ENCODE assay signal across 24 mouse cellular contexts in genomic region chr9:111352646-111353045, GRCm38 (mm10). TPM values are rescaled to one million over a fixed set of nuclear protein-coding genes. Genes with fewer than 3 reads are reported as not detected.
DNase-seq lines count a peak whose midpoint lies in the region; ATAC-seq and TF ChIP-seq lines count a peak whose summit lies in the region.
"Had no signal": no experiment of that assay in that cellular context is flagged by ENCODE, and none has a peak within 500 bp of the region (broad histone marks: within the 10 kb centered on the region; RNA-seq: fewer than 3 reads in every experiment).

No protein-coding gene starts in this region.

- WGBS in forebrain, postnatal 0 days: 81% methylated on average over 3 of the region's 3 CpGs
- WGBS in liver, postnatal 0 days (ENCODE audit: insufficient replicate concordance): 64% methylated on average over 3 of the region's 3 CpGs

- no peak for TF ChIP-seq CTCF in forebrain, postnatal 0 days (IDR thresholded peaks at IDR 0.05; ENCODE audit: low read depth)
- TF ChIP-seq CTCF in liver, postnatal 0 days (IDR thresholded peaks at IDR 0.05; ENCODE audit: low read depth): no peak

- no peaks in the 10 kb centered on the region for H3K36me3 ChIP-seq in forebrain, postnatal 0 days (ENCODE audit: insufficient read depth)
- no peaks in the 10 kb centered on the region for H3K36me3 ChIP-seq in liver, postnatal 0 days (replicated peaks; ENCODE audit: insufficient read depth, low read length)
- H3K36me3 ChIP-seq: embryonic facial prominence, embryonic 12.5 days; kidney, embryonic 15.5 days; limb, embryonic 12.5 days; liver, embryonic 12.5 days had no signal

- DNase-seq in frontal cortex, postnatal 25 days (ENCODE audit: low spot score in 2 of 2): no peak
- DNase-seq in testis, postnatal 10 days (ENCODE audit: low spot score): peak; percentile 23
- no peak for DNase-seq in testis, postnatal 14 days (ENCODE audit: low spot score)
- no peak for DNase-seq in forebrain, postnatal 0 days
- no peak for DNase-seq in liver, postnatal 0 days
- no peak for DNase-seq in cerebellum, adult 11 months
- DNase-seq: cerebellum, adult 9-11 months; heart, postnatal 10 days; kidney, postnatal 4 days; layer of hippocampus, adult 9-11 months; lung, embryonic 14.5 days; lung, postnatal 36 days; thymus, adult 18-20 months had no signal

- H3K4me1 ChIP-seq in forebrain, postnatal 0 days (ENCODE audit: insufficient read depth): no peaks in the 10 kb centered on the region
- H3K4me1 ChIP-seq in liver, postnatal 0 days (ENCODE audit: insufficient read depth): no peaks in the 10 kb centered on the region
- H3K4me1 ChIP-seq: embryonic facial prominence, embryonic 12.5 days; kidney, embryonic 15.5 days; limb, embryonic 12.5 days; liver, embryonic 12.5 days had no signal

- no peak overlapping the region for H3K27ac ChIP-seq in forebrain, postnatal 0 days (ENCODE audit: low read depth, low read length)
- no peak overlapping the region for H3K27ac ChIP-seq in liver, postnatal 0 days (ENCODE audit: low read depth)
- H3K27ac ChIP-seq: embryonic facial prominence, embryonic 12.5 days; hindbrain, postnatal 0 days; kidney, embryonic 15.5 days; limb, embryonic 12.5 days; liver, embryonic 12.5 days had no signal

- no peaks in the 10 kb centered on the region for H3K27me3 ChIP-seq in forebrain, postnatal 0 days (ENCODE audit: insufficient read depth, low read length)
- H3K27me3 ChIP-seq in liver, postnatal 0 days (ENCODE audit: insufficient read depth, low read length): no peaks in the 10 kb centered on the region
- H3K27me3 ChIP-seq: embryonic facial prominence, embryonic 12.5 days; kidney, embryonic 15.5 days; limb, embryonic 12.5 days; liver, embryonic 12.5 days had no signal

- 0 out of 2 replicates have a peak, but pooled peaks have one; percentile 38 for ATAC-seq in frontal cortex, adult (ENCODE audit: low TSS enrichment)
- no peak for ATAC-seq in forebrain, postnatal 0 days
- ATAC-seq in liver, postnatal 0 days: no peak
- ATAC-seq: hindbrain, postnatal 0 days; intestine, postnatal 0 days; liver, embryonic 12.5 days had no signal

- H3K9ac ChIP-seq in forebrain, postnatal 0 days: no peak overlapping the region
- H3K9ac ChIP-seq in liver, postnatal 0 days (replicated peaks): no peak overlapping the region
- H3K9ac ChIP-seq: embryonic facial prominence, embryonic 12.5 days; kidney, embryonic 15.5 days; limb, embryonic 12.5 days; liver, embryonic 12.5 days; lung, embryonic 14.5 days had no signal

- no peak overlapping the region for H3K4me3 ChIP-seq in forebrain, postnatal 0 days (ENCODE audit: low read depth, low read length)
- no peak overlapping the region for H3K4me3 ChIP-seq in liver, postnatal 0 days (ENCODE audit: low read depth, low read length)
- H3K4me3 ChIP-seq: embryonic facial prominence, embryonic 12.5 days; erythroblast, embryonic 14.5 days; kidney, embryonic 15.5 days; limb, embryonic 12.5 days; liver, embryonic 12.5 days; myocyte had no signal

- no peaks in the 10 kb centered on the region for H3K9me3 ChIP-seq in forebrain, postnatal 0 days (ENCODE audit: low read length)
- H3K9me3 ChIP-seq in liver, postnatal 0 days (ENCODE audit: low read length): no peaks in the 10 kb centered on the region
- H3K9me3 ChIP-seq: embryonic facial prominence, embryonic 12.5 days; kidney, embryonic 15.5 days; limb, embryonic 12.5 days; liver, embryonic 12.5 days had no signal

- TF ChIP-seq EP300 in liver, postnatal 0 days (IDR thresholded peaks at IDR 0.05; ENCODE audit: low read depth): no peak

- peak overlapping the region; percentile 34; the same call in 1 of the 2 replicates for H3K4me2 ChIP-seq in forebrain, postnatal 0 days (ENCODE audit: low read depth)
- no peak overlapping the region for H3K4me2 ChIP-seq in liver, postnatal 0 days (ENCODE audit: low read depth, low read length)
- H3K4me2 ChIP-seq: embryonic facial prominence, embryonic 12.5 days; kidney, embryonic 15.5 days; limb, embryonic 12.5 days; liver, embryonic 12.5 days; lung, embryonic 14.5 days had no signal

RNA-seq across cellular contexts. Expression of gene Trank1, which starts 41.1 kb away (rescaled TPM):
- 61.7 and 92.5 TPM in 2 replicates for total RNA-seq in forebrain, postnatal 0 days (2014; rRNA removed)
- 7.5 and 10.9 TPM in 2 replicates for polyA plus RNA-seq in forebrain, postnatal 0 days (2015; fragmentation: Nextera tagmentation; extraction: Ambion mirVana)
- polyA plus RNA-seq in liver, postnatal 0 days (2015; fragmentation: Nextera tagmentation; extraction: Ambion mirVana): 0.02 TPM in 1 of 2 replicates, not detected in the other
- total RNA-seq: megakaryocyte-erythroid progenitor cell, adult 5-6 weeks had no signal
- polyA plus RNA-seq: C2C12; erythroblast, embryonic 14.5 days; liver, embryonic 12.5 days; myocyte had no signal
